Mouse (Mus musculus) stomach, embryonic 15.5 days (tissue): Measurements from ENCODE around the gene Gm49378. TPM values are rescaled to one million over a fixed set of nuclear protein-coding genes. Genes with fewer than 3 reads are reported as not detected.
A peak's percentile ranks its signal among the peaks of the same experiment; 100 is the strongest.

Source experiments
- ATAC-seq: fragments of 200-750 bp; cut with Nextera tagmentation; 2 replicates; pipeline ENCODE4 v1.8.0; 2017; ENCODE audit warnings: low read depth, moderate number of reproducible peaks, moderate TSS enrichment; ENCODE audit not compliant: insufficient read depth, low FRiP score
- H3K27ac ChIP-seq: fragments of 300-500 bp; sonication (generic); 2 replicates; pipeline ENCODE4 v1.5.1; 2015; ENCODE audit warnings: mild to moderate bottlenecking, inconsistent platforms
- H3K27me3 ChIP-seq: fragments of 300-500 bp; sonication (generic); replicated peaks from 2 replicates; pipeline ENCODE4 v1.6.1; 2015; ENCODE audit warnings: inconsistent platforms
- H3K36me3 ChIP-seq: fragments of 300-500 bp; sonication (generic); 2 replicates; pipeline ENCODE4 v1.6.1; 2015; ENCODE audit warnings: inconsistent platforms
- H3K4me1 ChIP-seq: fragments of 300-500 bp; sonication (generic); 2 replicates; pipeline ENCODE4 v1.6.1; 2015; ENCODE audit warnings: inconsistent platforms
- H3K4me2 ChIP-seq: fragments of 300-500 bp; sonication (generic); 2 replicates; pipeline ENCODE4 v1.6.1; 2015; ENCODE audit warnings: mild to moderate bottlenecking, inconsistent platforms
- H3K4me3 ChIP-seq: fragments of 300-500 bp; sonication (generic); replicated peaks from 2 replicates; pipeline ENCODE4 v1.5.1; 2015; ENCODE audit warnings: inconsistent platforms
- H3K9ac ChIP-seq: fragments of 300-500 bp; sonication (generic); 2 replicates; pipeline ENCODE4 v1.6.1; 2015; ENCODE audit warnings: inconsistent platforms
- H3K9me3 ChIP-seq: fragments of 300-500 bp; sonication (generic); 2 replicates; pipeline ENCODE4 v1.6.1; 2016; ENCODE audit warnings: inconsistent platforms
- WGBS: fragments of 180-500 bp; shearing (Covaris S2); methylation state at CpG from one replicate; pipeline ENCODE4 v1.1.7; 2015; 5-methylcytosine and 5-hydroxymethylcytosine counted together
- polyA plus RNA-seq: library from polyadenylated mRNA; unstranded; fragments of >200 nt; fragmentation: Nextera tagmentation; extraction: Ambion mirVana; gene quantifications from 2 replicates; pipeline ENCODE4 v1.2.1, GENCODE M21; 2015

The Gm49378 gene
- polyA plus RNA-seq, 1 experiment from 2014 or later = 1.3 TPM

DNA sequence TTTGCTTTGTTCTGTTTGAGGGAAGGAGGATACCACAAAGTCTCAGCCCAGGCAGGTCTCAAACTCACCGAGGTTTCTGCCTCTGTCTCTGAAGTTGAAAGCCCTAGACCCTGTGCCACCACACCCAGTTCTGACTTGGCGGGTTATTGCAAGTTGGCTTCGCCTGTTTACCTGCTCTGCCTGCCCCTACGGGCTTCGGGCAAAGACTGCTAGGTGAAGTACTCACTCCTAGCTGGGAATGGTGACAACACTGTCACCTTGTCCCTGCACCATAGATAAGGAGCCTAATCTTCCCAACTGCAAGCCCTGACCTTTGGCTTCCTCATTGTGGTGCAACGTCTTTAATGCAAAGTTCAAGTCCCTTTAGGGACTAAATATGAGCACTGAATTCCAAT is 52.1 kb downstream of the Gm49378 start:
- H3K4me3 ChIP-seq = peak overlapping the region; percentile 57
- H3K27me3 ChIP-seq = no peaks in the 10 kb centered on the region
- peak; percentile 51; the same call in 1 of the 2 replicates for ATAC-seq
- peaks cover 10% of the 10 kb centered on the region; the same call in 1 of the 2 replicates for H3K36me3 ChIP-seq
- H3K4me2 ChIP-seq = peak overlapping the region; percentile 87
- 39% methylated on average over 6 of the region's 6 CpGs for WGBS
- H3K27ac ChIP-seq = peak overlapping the region; percentile 54
- peaks cover 18% of the 10 kb centered on the region for H3K4me1 ChIP-seq
- no peaks in the 10 kb centered on the region for H3K9me3 ChIP-seq
- H3K9ac ChIP-seq = peak overlapping the region; percentile 19; the same call in 1 of the 2 replicates

DNA sequence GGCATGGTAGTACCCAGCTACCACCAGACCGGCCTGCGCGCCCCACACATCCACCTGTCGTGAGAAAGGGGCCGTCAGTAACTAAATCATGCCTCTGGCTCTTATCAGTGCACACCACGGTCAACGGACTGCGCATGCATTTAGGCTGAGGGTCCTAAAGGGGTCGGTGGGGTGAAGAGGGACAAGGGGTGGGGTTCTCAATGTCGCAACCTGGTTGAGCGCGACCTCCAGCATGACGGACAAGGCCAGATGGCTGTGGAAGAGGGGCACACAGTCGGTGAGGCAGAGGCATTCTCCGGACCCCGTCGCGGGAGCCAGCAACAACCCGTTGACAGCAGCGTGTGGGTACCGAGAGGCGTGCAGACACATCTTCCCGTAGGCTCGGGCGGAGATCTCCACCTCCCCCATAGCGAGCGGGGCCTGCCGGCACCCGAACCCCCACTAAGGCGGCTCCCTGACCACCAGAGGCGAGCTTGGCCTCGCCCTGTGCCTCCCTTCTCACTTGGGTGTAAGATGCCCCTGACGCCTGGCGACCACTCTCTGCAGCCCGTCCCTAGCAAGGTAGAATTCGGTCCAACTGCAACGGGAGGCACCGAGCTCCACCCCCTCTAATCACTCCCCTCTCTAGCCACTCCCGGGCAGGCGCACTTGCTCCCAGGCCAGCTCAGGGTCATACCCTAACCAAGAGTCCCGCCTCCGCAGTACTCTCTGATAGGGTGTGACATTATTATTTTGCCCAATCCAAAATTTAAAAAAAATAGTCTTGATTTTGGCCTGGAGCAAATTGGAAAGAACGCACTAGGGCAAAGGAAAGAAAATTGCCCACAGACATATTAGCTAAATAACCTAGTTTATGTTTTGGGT is 52.8 kb downstream of the Gm49378 start, which contains the start of gene Emc9:
Emc9 (minus strand) TSS at position 601 of the 864 bp plus-strand sequence.
- Histone ChIP-seq H3K4me3 (peak within 1 kb of the TSS; percentile 57), H3K9ac (peak within 1 kb of the TSS; percentile 19; the same call in 1 of the 2 replicates), H3K36me3 (peaks cover 13% of the 10 kb centered on the region; the same call in 1 of the 2 replicates), H3K4me1 (peaks cover 12% of the 10 kb centered on the region), H3K4me2 (peak within 1 kb of the TSS; percentile 87), H3K27me3 (no peaks in the 10 kb centered on the region), H3K27ac (peak within 1 kb of the TSS; percentile 54), H3K9me3 (no peaks in the 10 kb centered on the region)
- 4% methylated on average over 43 of the region's 43 CpGs for WGBS
- ATAC-seq = peak; percentile 91

DNA sequence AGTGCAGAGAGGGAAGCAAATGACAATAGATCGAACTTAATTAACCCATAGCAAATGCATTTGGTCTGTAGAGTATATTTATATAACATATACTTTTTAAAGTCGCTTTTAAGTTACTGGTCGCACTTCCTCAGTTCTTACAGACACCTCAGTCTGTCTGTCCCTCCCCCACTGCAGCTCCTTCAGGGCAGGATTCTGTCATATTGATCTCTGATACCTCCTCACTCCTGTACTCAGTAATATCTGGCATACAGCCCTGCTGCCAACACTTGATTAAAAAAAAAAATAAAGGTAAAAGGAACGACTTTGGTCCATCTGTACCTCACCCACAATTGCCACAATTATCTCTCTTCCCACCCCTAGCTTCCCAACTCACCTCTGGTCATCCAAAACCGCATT is 53.4 kb downstream of the Gm49378 start:
- no peak for ATAC-seq
- no peak overlapping the region for H3K9ac ChIP-seq
- H3K4me2 ChIP-seq = peak overlapping the region; percentile 87
- H3K27ac ChIP-seq = no peak overlapping the region
- H3K27me3 ChIP-seq = no peaks in the 10 kb centered on the region
- peak overlapping the region; percentile 57 for H3K4me3 ChIP-seq
- peaks cover 12% of the 10 kb centered on the region for H3K4me1 ChIP-seq
- WGBS = 32% methylated on average over 5 of the region's 5 CpGs
- no peaks in the 10 kb centered on the region for H3K9me3 ChIP-seq
- peaks cover 13% of the 10 kb centered on the region; the same call in 1 of the 2 replicates for H3K36me3 ChIP-seq

DNA sequence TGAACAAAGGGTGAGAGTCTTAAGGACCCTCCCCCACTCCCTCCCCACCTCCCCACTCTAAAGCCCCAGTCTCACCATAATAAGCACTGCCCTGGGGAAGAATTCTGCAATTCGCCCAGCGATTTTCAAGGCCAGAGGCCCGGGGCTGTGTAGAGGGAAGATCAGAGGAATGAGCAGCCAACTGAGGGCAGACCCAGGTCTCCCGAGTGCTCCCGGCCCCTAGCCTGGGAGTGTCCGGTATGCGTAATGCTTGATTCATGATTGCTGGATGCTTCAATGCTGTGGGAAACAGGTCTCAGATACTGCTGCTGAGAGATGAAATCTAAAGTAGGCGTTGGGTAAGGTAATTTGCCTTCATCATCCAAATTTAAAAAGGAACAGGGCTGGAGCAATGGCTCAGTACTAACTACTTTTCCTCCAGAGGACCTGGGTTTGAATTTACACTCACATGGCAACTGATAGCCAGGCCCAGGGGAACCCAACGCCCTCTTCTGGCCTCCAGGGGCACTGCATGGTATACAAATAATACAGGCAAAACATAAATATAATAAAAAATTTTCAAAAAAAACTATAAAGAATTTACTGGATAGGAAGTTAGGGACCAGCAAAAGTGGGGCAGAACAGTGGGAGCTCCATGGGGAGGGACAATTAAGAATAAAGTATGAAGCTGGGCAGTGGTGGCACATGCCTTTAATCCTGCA is 55.6 kb downstream of the Gm49378 start:
- peaks cover 13% of the 10 kb centered on the region; the same call in 1 of the 2 replicates for H3K36me3 ChIP-seq
- no peaks in the 10 kb centered on the region for H3K27me3 ChIP-seq
- H3K9ac ChIP-seq = no peak overlapping the region
- no peak for ATAC-seq
- no peaks in the 10 kb centered on the region for H3K9me3 ChIP-seq
- H3K4me1 ChIP-seq = peaks cover 23% of the 10 kb centered on the region
- no peak overlapping the region for H3K4me3 ChIP-seq
- no peak overlapping the region for H3K27ac ChIP-seq
- whole genome bisulfite sequencing = 76% methylated on average over 9 of the region's 9 CpGs
- H3K4me2 ChIP-seq = no peak overlapping the region

DNA sequence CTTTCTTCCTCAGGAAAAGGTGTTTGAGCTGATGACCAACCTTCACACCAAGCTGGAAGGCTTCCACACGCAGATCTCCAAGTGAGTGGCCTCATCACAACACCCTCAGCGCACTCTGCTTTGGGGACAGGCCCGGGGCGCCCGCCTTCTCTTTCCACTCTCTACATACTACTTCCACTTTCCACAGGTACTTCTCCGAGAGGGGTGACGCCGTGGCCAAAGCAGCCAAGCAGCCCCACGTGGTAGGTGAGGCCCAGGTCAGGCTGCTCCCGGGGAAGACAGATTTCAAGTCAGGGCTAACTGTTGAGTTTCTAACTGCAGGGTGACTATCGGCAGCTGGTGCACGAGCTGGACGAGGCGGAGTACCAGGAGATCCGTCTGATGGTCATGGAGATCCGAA is 57.0 kb downstream of the Gm49378 start:
- 95% methylated on average over 16 of the region's 16 CpGs for WGBS
- peaks cover 23% of the 10 kb centered on the region for H3K4me1 ChIP-seq
- no peaks in the 10 kb centered on the region for H3K27me3 ChIP-seq
- no peak for ATAC-seq
- H3K9me3 ChIP-seq = no peaks in the 10 kb centered on the region
- H3K27ac ChIP-seq = no peak overlapping the region
- H3K9ac ChIP-seq = no peak overlapping the region
- H3K36me3 ChIP-seq = peaks cover 13% of the 10 kb centered on the region; the same call in 1 of the 2 replicates
- H3K4me2 ChIP-seq = no peak overlapping the region
- no peak overlapping the region for H3K4me3 ChIP-seq

DNA sequence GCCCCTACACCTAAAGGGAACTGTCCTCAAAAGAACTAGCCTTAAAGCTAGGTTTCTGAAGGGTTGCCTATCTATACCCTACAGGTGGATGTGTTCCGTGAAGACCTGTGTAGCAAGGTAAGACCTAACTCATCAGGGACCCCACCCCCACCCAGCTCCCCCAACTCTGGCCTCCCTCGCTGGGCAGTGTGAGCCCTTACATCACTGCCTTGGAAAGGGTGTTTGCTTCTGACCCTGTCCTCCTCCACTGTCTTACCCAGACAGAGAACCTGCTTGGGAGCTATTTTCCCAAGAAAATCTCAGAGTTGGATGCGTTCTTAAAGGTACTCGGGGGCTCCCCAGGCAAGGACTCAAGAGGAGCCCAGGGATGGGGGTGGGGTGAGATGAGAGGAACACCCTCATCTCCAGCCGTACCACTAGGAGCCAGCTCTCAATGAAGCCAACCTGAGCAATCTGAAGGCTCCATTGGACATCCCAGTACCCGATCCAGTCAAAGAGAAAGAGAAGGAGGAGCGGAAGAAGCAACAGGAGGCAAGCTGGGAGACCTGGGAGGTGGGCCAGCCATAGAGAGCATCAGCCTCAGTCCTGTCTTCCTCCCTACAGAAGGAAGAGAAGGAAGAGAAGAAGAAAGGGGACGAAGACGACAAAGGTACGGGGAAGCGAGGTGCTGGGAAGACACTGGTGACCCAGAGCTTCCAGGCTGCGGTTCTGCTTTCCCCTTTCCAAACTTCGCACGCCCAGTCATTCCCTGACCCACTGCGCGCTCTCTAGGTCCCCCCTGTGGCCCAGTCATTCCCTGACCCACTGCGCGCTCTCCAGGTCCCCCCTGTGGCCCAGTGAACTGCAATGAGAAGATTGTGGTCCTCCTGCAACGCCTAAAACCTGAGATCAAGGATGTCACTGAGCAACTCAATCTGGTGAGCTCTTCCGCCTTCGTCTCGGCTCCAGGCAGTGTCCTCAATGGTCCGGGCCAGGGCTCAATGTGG is 57.9 kb downstream of the Gm49378 start:
- peaks cover 17% of the 10 kb centered on the region for H3K4me1 ChIP-seq
- 89% methylated on average over 23 of the region's 23 CpGs for WGBS
- ATAC-seq = no peak
- H3K9me3 ChIP-seq = no peaks in the 10 kb centered on the region
- H3K4me2 ChIP-seq = no peak overlapping the region
- H3K27me3 ChIP-seq = no peaks in the 10 kb centered on the region
- no peak overlapping the region for H3K9ac ChIP-seq
- no peak overlapping the region for H3K4me3 ChIP-seq
- no peak overlapping the region for H3K27ac ChIP-seq
- peaks cover 13% of the 10 kb centered on the region; the same call in 1 of the 2 replicates for H3K36me3 ChIP-seq

Other genes starting within 250 kb of the Gm49378 start
- 121 TPM in 2 replicates for gene Dhrs4, start 159.1 kb downstream of the Gm49378 start, polyA plus RNA-seq
- gene Carmil3, start 147.2 kb downstream of the Gm49378 start, polyA plus RNA-seq = 2.1 and 2.2 TPM in 2 replicates
- gene Cpne6, start 127.5 kb downstream of the Gm49378 start, polyA plus RNA-seq = 0.23 and 0.42 TPM in 2 replicates
- not detected in 2 replicates for gene Nrl, start 112.9 kb downstream of the Gm49378 start, polyA plus RNA-seq
- 48.5 and 52.8 TPM in 2 replicates for gene Pck2, start 97.6 kb downstream of the Gm49378 start, polyA plus RNA-seq
- gene Dcaf11, start 77.9 kb downstream of the Gm49378 start, polyA plus RNA-seq = 63.6 and 75.7 TPM in 2 replicates
- 1.2 and 1.4 TPM in 2 replicates for gene A730061H03Rik, start 77.5 kb downstream of the Gm49378 start, polyA plus RNA-seq
- 0.50 and 1.2 TPM in 2 replicates for gene Fitm1, start 62.3 kb downstream of the Gm49378 start, polyA plus RNA-seq
- 159 and 176 TPM in 2 replicates for gene Psme1, start 59.8 kb downstream of the Gm49378 start, polyA plus RNA-seq
- 9.4 and 11.2 TPM in 2 replicates for gene Emc9, start 52.6 kb downstream of the Gm49378 start, polyA plus RNA-seq
- 265 and 289 TPM in 2 replicates for gene Psme2, start 46.8 kb downstream of the Gm49378 start, polyA plus RNA-seq
- 16.7 and 18.4 TPM in 2 replicates for gene Rnf31, start 46.2 kb downstream of the Gm49378 start, polyA plus RNA-seq
- 11.6 and 12.1 TPM in 2 replicates for gene Irf9, start 34.3 kb downstream of the Gm49378 start, polyA plus RNA-seq
- gene Rec8, start 19.9 kb downstream of the Gm49378 start, polyA plus RNA-seq = 9.2 and 10.7 TPM in 2 replicates
- 81.1 and 82.4 TPM in 2 replicates for gene Ipo4, start 1.9 kb downstream of the Gm49378 start, polyA plus RNA-seq
- gene Tm9sf1, start 5.9 kb upstream of the Gm49378 start, polyA plus RNA-seq = 123 and 124 TPM in 2 replicates
- 0.40 and 0.59 TPM in 2 replicates for gene Tssk4, start 12.3 kb upstream of the Gm49378 start, polyA plus RNA-seq
- gene Mdp1, start 22.6 kb upstream of the Gm49378 start, polyA plus RNA-seq = 51.3 and 54.3 TPM in 2 replicates
- gene Gmpr2, start 34.0 kb upstream of the Gm49378 start, polyA plus RNA-seq = 53.5 and 54.6 TPM in 2 replicates
- gene Nedd8, start 34.2 kb upstream of the Gm49378 start, polyA plus RNA-seq = 495 and 515 TPM in 2 replicates
- 33.9 and 40.4 TPM in 2 replicates for gene Tinf2, start 43.9 kb upstream of the Gm49378 start, polyA plus RNA-seq
- gene Tgm1, start 76.0 kb upstream of the Gm49378 start, polyA plus RNA-seq = 17.9 and 30.5 TPM in 2 replicates
- gene Rabggta, start 84.4 kb upstream of the Gm49378 start, polyA plus RNA-seq = 30.0 and 35.8 TPM in 2 replicates
- 92.9 and 96.4 TPM in 2 replicates for gene Dhrs1, start 107.8 kb upstream of the Gm49378 start, polyA plus RNA-seq
- 34.3 and 36.7 TPM in 2 replicates for gene Nop9, start 107.8 kb upstream of the Gm49378 start, polyA plus RNA-seq
- 11.8 and 12.9 TPM in 2 replicates for gene Cideb, start 120.6 kb upstream of the Gm49378 start, polyA plus RNA-seq
- 0.85 and 0.96 TPM in 2 replicates for gene Ltb4r2, start 123.5 kb upstream of the Gm49378 start, polyA plus RNA-seq
- gene Ltb4r1, start 128.1 kb upstream of the Gm49378 start, polyA plus RNA-seq = 3.8 and 4.7 TPM in 2 replicates
- 6.3 and 8.0 TPM in 2 replicates for gene Adcy4, start 146.2 kb upstream of the Gm49378 start, polyA plus RNA-seq
- 32.0 and 36.9 TPM in 2 replicates for gene Ripk3, start 151.0 kb upstream of the Gm49378 start, polyA plus RNA-seq
- gene Nfatc4, start 185.2 kb upstream of the Gm49378 start, polyA plus RNA-seq = 35.5 and 40.9 TPM in 2 replicates
- gene Nynrin, start 216.1 kb upstream of the Gm49378 start, polyA plus RNA-seq = 15.4 and 18.5 TPM in 2 replicates
- 0.42 and 0.46 TPM in 2 replicates for gene Cbln3, start 246.5 kb upstream of the Gm49378 start, polyA plus RNA-seq
- gene Khnyn, start 247.1 kb upstream of the Gm49378 start, polyA plus RNA-seq = 16.5 and 18.1 TPM in 2 replicates